Mouse (Mus musculus): Measurements from ENCODE around the gene Pik3ip1. TPM values are rescaled to one million over a fixed set of nuclear protein-coding genes. Genes with fewer than 3 reads are reported as not detected.

The Pik3ip1 gene
- polyA plus RNA-seq, 2 experiments: 0.42 to 0.79 TPM

DNA sequence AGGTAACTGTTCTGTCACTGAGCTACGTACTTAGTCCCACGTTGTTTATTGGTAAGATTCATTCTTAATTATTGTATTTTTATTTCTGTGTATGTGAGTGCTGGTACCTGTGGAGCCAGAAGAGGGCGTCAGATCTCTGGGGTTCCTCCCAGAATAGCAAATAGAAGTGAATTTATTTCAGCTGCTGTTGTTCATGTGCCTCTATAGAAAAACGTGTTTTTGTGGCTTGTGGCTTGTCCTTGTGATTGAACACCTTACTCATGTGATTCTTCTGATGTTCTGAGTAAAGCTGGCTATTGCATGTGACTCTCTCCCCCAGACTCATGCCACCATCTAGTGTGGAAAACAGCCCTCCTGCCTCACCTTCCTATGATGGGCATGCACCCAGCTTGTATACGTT lies 1.9 kb upstream of the Pik3ip1 start:
- no peak overlapping the region for H3K9ac ChIP-seq (replicated peaks)
- peaks cover 10% of the 10 kb centered on the region for H3K27me3 ChIP-seq (ENCODE audit: control insufficient read depth, insufficient read depth, low read length)
- H3K9me3 ChIP-seq (ENCODE audit: control insufficient read depth, low read length): no peaks in the 10 kb centered on the region
- H3K4me1 ChIP-seq (replicated peaks; ENCODE audit: control insufficient read depth in 2 of 2, insufficient read depth in 2 of 2, low read length in 1 of 2): peaks cover 7 to 14% of the 10 kb centered on the region in 2 experiments; a peak in 3 of 4 replicates
- no peak overlapping the region for H3K27ac ChIP-seq
- TF ChIP-seq EP300 (IDR thresholded peaks at IDR 0.05; ENCODE audit: low read depth) (no peak), CTCF (IDR thresholded peaks at IDR 0.05; ENCODE audit: low read depth) (no peak)
- no peak overlapping the region for H3K4me3 ChIP-seq (ENCODE audit: insufficient read depth in 1 of 2, low read depth in 2 of 2, low read length in 2 of 2)
- no peaks in the 10 kb centered on the region for H3K36me3 ChIP-seq (replicated peaks; ENCODE audit: control insufficient read depth, insufficient read depth, low read depth)
- DNase-seq (ENCODE audit: low read depth in 3 of 3, low spot score in 3 of 3) (no peak), ATAC-seq (ENCODE audit: insufficient read depth) (no peak)
- 57% methylated on average over 5 of the region's 5 CpGs for WGBS (ENCODE audit: insufficient replicate concordance)
- H3K4me2 ChIP-seq (ENCODE audit: low read depth): no peak overlapping the region

GRCm38 (mm10) chr11:3328806-3329775 lies 1.1 kb upstream of the Pik3ip1 start:
- Histone ChIP-seq H3K36me3 (replicated peaks; ENCODE audit: control insufficient read depth, insufficient read depth, low read depth) (no peaks in the 10 kb centered on the region), H3K9ac (replicated peaks) (no peak overlapping the region), H3K27ac (no peak overlapping the region), H3K27me3 (ENCODE audit: control insufficient read depth, insufficient read depth, low read length) (peaks cover 10% of the 10 kb centered on the region), H3K4me2 (ENCODE audit: low read depth) (no peak overlapping the region), H3K9me3 (ENCODE audit: control insufficient read depth, low read length) (no peaks in the 10 kb centered on the region), H3K4me1 (replicated peaks; ENCODE audit: control insufficient read depth in 2 of 2, insufficient read depth in 2 of 2, low read length in 1 of 2) (peaks cover 7 to 14% of the 10 kb centered on the region in 2 experiments; a peak in 3 of 4 replicates), H3K4me3 (ENCODE audit: insufficient read depth in 1 of 2, low read depth in 2 of 2, low read length in 2 of 2) (no peak overlapping the region)
- TF ChIP-seq CTCF (IDR thresholded peaks at IDR 0.05; ENCODE audit: low read depth): no peak
- TF ChIP-seq EP300 (IDR thresholded peaks at IDR 0.05; ENCODE audit: low read depth): no peak
- WGBS (ENCODE audit: insufficient replicate concordance): 64% methylated on average over 11 of the region's 11 CpGs
- no peak for DNase-seq (ENCODE audit: low read depth in 3 of 3, low spot score in 3 of 3)
- ATAC-seq (ENCODE audit: insufficient read depth): no peak

DNA sequence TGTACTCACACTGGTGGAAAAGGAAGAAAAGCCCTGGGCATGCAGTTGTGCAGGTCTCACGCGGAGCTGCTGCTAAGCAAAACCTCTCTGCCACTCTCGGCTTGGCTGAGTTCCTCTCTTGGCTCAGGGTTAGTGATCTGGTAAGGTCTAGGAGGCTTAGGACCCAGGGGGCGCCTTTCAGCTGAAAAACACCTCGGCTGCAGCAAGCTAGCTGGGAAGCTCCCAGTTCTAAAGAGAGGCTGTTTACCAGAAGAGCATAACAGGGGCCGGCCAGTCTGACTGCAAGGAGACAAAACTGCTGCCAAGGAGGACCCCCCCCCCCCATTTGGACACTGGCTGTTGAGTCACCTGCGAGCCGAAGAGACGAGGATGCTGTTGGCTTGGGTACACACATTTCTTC lies 365 bp downstream of the Pik3ip1 start:
- peak overlapping the region in 1 of 2 experiments; percentile 17; a peak in 2 of 4 replicates for H3K4me3 ChIP-seq (ENCODE audit: insufficient read depth in 1 of 2, low read depth in 2 of 2, low read length in 2 of 2)
- no peak overlapping the region for H3K9ac ChIP-seq (replicated peaks)
- peaks cover 10% of the 10 kb centered on the region for H3K27me3 ChIP-seq (ENCODE audit: control insufficient read depth, insufficient read depth, low read length)
- no peaks in the 10 kb centered on the region for H3K36me3 ChIP-seq (replicated peaks; ENCODE audit: control insufficient read depth, insufficient read depth, low read depth)
- TF ChIP-seq EP300 (IDR thresholded peaks at IDR 0.05; ENCODE audit: low read depth): no peak
- TF ChIP-seq CTCF (IDR thresholded peaks at IDR 0.05; ENCODE audit: low read depth): peak; percentile 35; the same call in 1 of the 2 replicates
- no peak overlapping the region for H3K27ac ChIP-seq
- H3K4me2 ChIP-seq (ENCODE audit: low read depth): peak overlapping the region; percentile 69
- peak in 1 of 3 experiments; percentile 35 for DNase-seq (ENCODE audit: low read depth in 3 of 3, low spot score in 3 of 3)
- no peak for ATAC-seq (ENCODE audit: insufficient read depth)
- peaks cover 7 to 16% of the 10 kb centered on the region in 2 experiments; a peak in 3 of 4 replicates for H3K4me1 ChIP-seq (replicated peaks; ENCODE audit: control insufficient read depth in 2 of 2, insufficient read depth in 2 of 2, low read length in 1 of 2)
- 1% methylated on average over 9 of the region's 9 CpGs for WGBS (ENCODE audit: insufficient replicate concordance)
- H3K9me3 ChIP-seq (ENCODE audit: control insufficient read depth, low read length): no peaks in the 10 kb centered on the region

- Histone ChIP-seq H3K36me3 (replicated peaks; ENCODE audit: control insufficient read depth, insufficient read depth, low read depth) (no peaks in the 10 kb centered on the region), H3K4me2 (ENCODE audit: low read depth) (peak overlapping the region; percentile 69), H3K4me1 (replicated peaks; ENCODE audit: control insufficient read depth in 2 of 2, insufficient read depth in 2 of 2, low read length in 1 of 2) (peaks cover 7 to 19% of the 10 kb centered on the region in 2 experiments; a peak in 3 of 4 replicates), H3K4me3 (ENCODE audit: insufficient read depth in 1 of 2, low read depth in 2 of 2, low read length in 2 of 2) (peak overlapping the region; percentile 17 to 23), H3K27me3 (ENCODE audit: control insufficient read depth, insufficient read depth, low read length) (peaks cover 10% of the 10 kb centered on the region), H3K9ac (replicated peaks) (no peak overlapping the region), H3K9me3 (ENCODE audit: control insufficient read depth, low read length) (no peaks in the 10 kb centered on the region), H3K27ac (no peak overlapping the region)
- 6% methylated on average over 14 of the region's 14 CpGs for WGBS (ENCODE audit: insufficient replicate concordance)
- DNase-seq (ENCODE audit: low read depth in 3 of 3, low spot score in 3 of 3) (no peak), ATAC-seq (ENCODE audit: insufficient read depth) (no peak)
- TF ChIP-seq CTCF (IDR thresholded peaks at IDR 0.05; ENCODE audit: low read depth) (no peak), EP300 (IDR thresholded peaks at IDR 0.05; ENCODE audit: low read depth) (no peak)
Measured at GRCm38 (mm10) chr11:3330991-3331750, 970 bp downstream of the Pik3ip1 start.
